In the genomic region with DNA sequence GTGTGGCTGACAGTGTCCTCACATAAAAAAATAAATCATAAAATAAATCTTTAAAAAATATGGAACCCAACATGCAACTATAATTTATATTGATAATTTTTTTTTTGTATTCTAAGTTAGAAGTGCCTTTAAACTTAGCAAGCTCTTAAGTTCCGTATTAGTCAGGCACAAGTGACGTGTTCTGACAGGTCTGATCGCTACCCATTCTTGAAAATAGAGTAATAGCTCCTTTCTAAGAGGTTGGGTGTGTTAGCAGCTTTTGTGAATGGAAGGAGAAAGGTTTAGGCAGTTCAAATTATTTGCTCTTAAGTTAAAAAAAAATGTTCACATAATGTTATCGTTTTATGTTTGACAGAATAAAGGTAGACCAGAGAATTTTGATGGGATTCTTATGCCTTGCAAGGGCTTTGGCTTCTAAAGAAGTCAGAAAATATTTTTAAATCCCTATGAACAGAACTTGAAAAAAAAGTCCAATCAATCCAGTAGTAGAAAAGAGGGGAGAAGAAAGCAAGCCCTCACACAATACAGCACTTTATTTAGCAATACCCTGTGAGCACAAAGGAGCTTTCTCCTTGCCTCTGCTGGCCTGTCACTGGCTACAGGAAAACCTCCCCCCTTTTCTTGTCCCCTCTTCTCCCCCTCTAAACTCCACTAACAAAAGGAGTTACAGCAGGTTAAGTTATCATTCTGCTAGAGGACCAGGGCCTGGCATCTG, we compare ENCODE assay signal across 13 mouse cellular contexts. TPM values are rescaled to one million over a fixed set of nuclear protein-coding genes. Genes with fewer than 3 reads are reported as not detected.
DNase-seq lines count a peak whose midpoint lies in the region; ATAC-seq and TF ChIP-seq lines count a peak whose summit lies in the region.
"Had no signal": no experiment of that assay in that cellular context is flagged by ENCODE, and none has a peak within 500 bp of the region (broad histone marks: within the 10 kb centered on the region; RNA-seq: fewer than 3 reads in every experiment).

No protein-coding gene starts in this region.

- peaks cover 1% of the 10 kb centered on the region; the same call in 1 of the 2 replicates for H3K4me1 ChIP-seq in cortical plate, adult 2 months (ENCODE audit: control insufficient read depth, insufficient read depth, low read length)
- H3K4me1 ChIP-seq in forebrain, postnatal 0 days (ENCODE audit: insufficient read depth): no peaks in the 10 kb centered on the region
- H3K4me1 ChIP-seq in midbrain, embryonic 16.5 days (ENCODE audit: control insufficient read depth, insufficient read depth, low read length): no peaks in the 10 kb centered on the region
- H3K4me1 ChIP-seq: embryonic facial prominence, embryonic 13.5 days had no signal

- WGBS in forebrain, postnatal 0 days: 38% methylated on average over 4 of the region's 4 CpGs
- 32% methylated on average over 4 of the region's 4 CpGs for WGBS in midbrain, embryonic 16.5 days

- TF ChIP-seq CTCF in cortical plate, adult 2 months (IDR thresholded peaks at IDR 0.05; ENCODE audit: extremely low read depth, insufficient read depth, low read length): no peak
- no peak for TF ChIP-seq CTCF in forebrain, postnatal 0 days (IDR thresholded peaks at IDR 0.05; ENCODE audit: low read depth)

- peak; percentile 47 for ATAC-seq in frontal cortex, adult (ENCODE audit: low TSS enrichment)
- ATAC-seq in forebrain, postnatal 0 days: peak; percentile 61; the same call in 1 of the 2 replicates
- ATAC-seq in midbrain, embryonic 16.5 days: peak; percentile 68; the same call in 1 of the 2 replicates

- intact Hi-C loops in left cerebral cortex, postnatal 36 days (cut with DNase I): no loop called here

- no peak overlapping the region for H3K4me2 ChIP-seq in forebrain, postnatal 0 days (ENCODE audit: low read depth)
- H3K4me2 ChIP-seq in midbrain, embryonic 16.5 days (ENCODE audit: low read length): no peak overlapping the region
- H3K4me2 ChIP-seq: embryonic facial prominence, embryonic 13.5 days; liver, embryonic 11.5 days had no signal

- H3K27ac ChIP-seq in cortical plate, adult 2 months (ENCODE audit: insufficient read depth, low read length): peak overlapping the region; percentile 84; the same call in 1 of the 2 replicates
- no peak overlapping the region for H3K27ac ChIP-seq in forebrain, postnatal 0 days (ENCODE audit: low read depth, low read length)
- H3K27ac ChIP-seq in midbrain, embryonic 16.5 days (ENCODE audit: low read length): no peak overlapping the region
- H3K27ac ChIP-seq: embryonic facial prominence, embryonic 13.5 days had no signal

- H3K27me3 ChIP-seq in forebrain, postnatal 0 days (ENCODE audit: insufficient read depth, low read length): no peaks in the 10 kb centered on the region
- peaks cover 6% of the 10 kb centered on the region for H3K27me3 ChIP-seq in midbrain, embryonic 16.5 days (ENCODE audit: control insufficient read depth, insufficient read depth, low read depth, low read length)
- H3K27me3 ChIP-seq: embryonic facial prominence, embryonic 13.5 days had no signal

- no peak overlapping the region for H3K4me3 ChIP-seq in cortical plate, adult 2 months (ENCODE audit: insufficient read depth, low read length)
- H3K4me3 ChIP-seq in forebrain, postnatal 0 days (ENCODE audit: low read depth, low read length): no peak overlapping the region
- no peak overlapping the region for H3K4me3 ChIP-seq in midbrain, embryonic 16.5 days (ENCODE audit: low read depth, low read length)
- H3K4me3 ChIP-seq: embryonic facial prominence, embryonic 13.5 days had no signal

- no peak for TF ChIP-seq POLR2A in cortical plate, adult 2 months (IDR thresholded peaks at IDR 0.05; ENCODE audit: extremely low read depth, insufficient read depth, low read length)

- no peak for DNase-seq in frontal cortex, postnatal 36 days (ENCODE audit: low spot score in 2 of 2)
- DNase-seq in forebrain, postnatal 0 days: peak; percentile 15
- no peak for DNase-seq in cerebellum, adult 11-12 months
- no peak for DNase-seq in spleen, postnatal 4 days (ENCODE audit: low spot score in 2 of 2)
- DNase-seq in left cerebral cortex, postnatal 36 days (ENCODE audit: low spot score in 2 of 2): no peak
- DNase-seq: kidney, adult 2 months; lung, postnatal 10 days had no signal

- H3K9me3 ChIP-seq in forebrain, postnatal 0 days (ENCODE audit: low read length): no peaks in the 10 kb centered on the region
- H3K9me3 ChIP-seq in midbrain, embryonic 16.5 days (replicated peaks; ENCODE audit: control insufficient read depth, low read length, poor library complexity, severe bottlenecking): no peaks in the 10 kb centered on the region
- H3K9me3 ChIP-seq: embryonic facial prominence, embryonic 13.5 days; G1E had no signal

- peaks cover 4% of the 10 kb centered on the region; the same call in 1 of the 2 replicates for H3K36me3 ChIP-seq in forebrain, postnatal 0 days (ENCODE audit: insufficient read depth)
- no peaks in the 10 kb centered on the region for H3K36me3 ChIP-seq in midbrain, embryonic 16.5 days (ENCODE audit: control insufficient read depth, insufficient read depth, low read length)
- H3K36me3 ChIP-seq: embryonic facial prominence, embryonic 13.5 days had no signal

- no peak overlapping the region for H3K9ac ChIP-seq in forebrain, postnatal 0 days
- H3K9ac ChIP-seq in midbrain, embryonic 16.5 days (ENCODE audit: low read depth, low read length): no peak overlapping the region
- H3K9ac ChIP-seq: embryonic facial prominence, embryonic 13.5 days had no signal

RNA-seq across cellular contexts. Expression of a gene that starts 29.4 kb away (rescaled TPM):
- 44.1 and 47.8 TPM in 2 replicates for polyA plus RNA-seq in cortical plate, adult 2 months (2012; rRNA removed)
- 54.1 and 60.8 TPM in 2 replicates for total RNA-seq in forebrain, postnatal 0 days (2014; rRNA removed)
- polyA plus RNA-seq in forebrain, postnatal 0 days (2015; fragmentation: Nextera tagmentation; extraction: Ambion mirVana): 31.1 and 46.5 TPM in 2 replicates
- 26.2 and 27.7 TPM in 2 replicates for polyA plus RNA-seq in midbrain, embryonic 16.5 days (2015; fragmentation: Nextera tagmentation; extraction: Ambion mirVana)
- 100 to 1,000 TPM in 1 of 2 experiments, 10 to 100 TPM in 1; 85.8 to 105 TPM for total RNA-seq in left cerebral cortex, postnatal 36 days (2021)
